Mouse (Mus musculus) limb, embryonic 12.5 days (tissue): ENCODE data around the gene Nav3. TPM values are rescaled to one million over a fixed set of nuclear protein-coding genes. Genes with fewer than 3 reads are reported as not detected.

Experiments used
- ATAC-seq: fragments of 200-750 bp; cut with Nextera tagmentation; 2 replicates; pipeline ENCODE4 v1.8.0; 2017; ENCODE audit warnings: low read depth, moderate TSS enrichment; ENCODE audit not compliant: insufficient number of reproducible peaks, insufficient read depth, low FRiP score, low TSS enrichment
- H3K27ac ChIP-seq: fragments of 300-500 bp; sonication (generic); 2 replicates; pipeline ENCODE4 v1.5.1; 2016; ENCODE audit warnings: mild to moderate bottlenecking, moderate library complexity
- H3K27me3 ChIP-seq: fragments of 300-500 bp; sonication (generic); 2 replicates; pipeline ENCODE4 v1.6.1; 2016; ENCODE audit warnings: mild to moderate bottlenecking, moderate library complexity
- H3K36me3 ChIP-seq: fragments of 300-500 bp; sonication (generic); 2 replicates; pipeline ENCODE4 v1.6.1; 2016; ENCODE audit warnings: mild to moderate bottlenecking, moderate library complexity
- H3K4me1 ChIP-seq: fragments of 300-500 bp; sonication (generic); replicated peaks from 2 replicates; pipeline ENCODE4 v1.6.1; 2016
- H3K4me2 ChIP-seq: fragments of 300-500 bp; sonication (generic); 2 replicates; pipeline ENCODE4 v1.6.1; 2016; ENCODE audit warnings: mild to moderate bottlenecking, moderate library complexity
- H3K4me3 ChIP-seq: fragments of 300-500 bp; sonication (generic); replicated peaks from 2 replicates; pipeline ENCODE4 v1.5.1; 2016; ENCODE audit warnings: mild to moderate bottlenecking
- H3K9ac ChIP-seq: fragments of 300-500 bp; sonication (generic); replicated peaks from 2 replicates; pipeline ENCODE4 v1.6.1; 2016; ENCODE audit warnings: mild to moderate bottlenecking, moderate library complexity
- H3K9me3 ChIP-seq: fragments of 300-500 bp; sonication (generic); 2 replicates; pipeline ENCODE4 v1.6.1; 2016; ENCODE audit warnings: mild to moderate bottlenecking, moderate library complexity
- WGBS: fragments of 180-500 bp; shearing (Covaris S2); methylation state at CpG from one replicate; pipeline ENCODE4 v1.1.7; 2016; 5-methylcytosine and 5-hydroxymethylcytosine counted together
- polyA plus RNA-seq: library from polyadenylated mRNA; unstranded; fragments of >200 nt; fragmentation: Nextera tagmentation; extraction: Ambion mirVana; gene quantifications from 2 replicates; pipeline ENCODE4 v1.2.1, GENCODE M21; 2016

Nav3 gene
- polyA plus RNA-seq, 1 experiment from 2014 or later: 3.0 TPM

DNA sequence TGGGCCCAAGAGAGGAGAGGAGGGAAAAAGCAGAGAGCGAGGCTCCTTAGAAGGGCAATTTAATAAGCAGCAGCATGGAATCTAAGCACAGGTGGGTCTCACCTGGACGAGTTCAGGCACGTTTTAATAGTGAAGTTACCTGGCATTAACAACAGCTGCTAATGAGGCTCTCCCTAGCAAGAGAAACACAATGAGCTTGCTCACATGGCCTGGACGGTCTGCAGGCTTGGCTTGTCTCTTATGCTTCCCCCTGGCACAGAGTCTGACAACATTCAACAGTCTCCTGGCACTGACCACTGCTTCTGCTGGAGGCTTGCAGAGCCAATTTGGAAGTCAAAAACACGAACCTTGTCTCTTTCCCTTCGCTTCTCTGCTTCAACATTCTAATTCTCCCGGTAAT is 804.5 kb downstream of the Nav3 start:
- Histone ChIP-seq H3K4me1 (no peaks in the 10 kb centered on the region), H3K27ac (no peak overlapping the region), H3K9me3 (no peaks in the 10 kb centered on the region), H3K27me3 (no peaks in the 10 kb centered on the region), H3K36me3 (no peaks in the 10 kb centered on the region), H3K9ac (no peak overlapping the region), H3K4me2 (no peak overlapping the region), H3K4me3 (no peak overlapping the region)
- ATAC-seq: no peak
- WGBS: 67% methylated on average over 7 of the region's 7 CpGs

DNA sequence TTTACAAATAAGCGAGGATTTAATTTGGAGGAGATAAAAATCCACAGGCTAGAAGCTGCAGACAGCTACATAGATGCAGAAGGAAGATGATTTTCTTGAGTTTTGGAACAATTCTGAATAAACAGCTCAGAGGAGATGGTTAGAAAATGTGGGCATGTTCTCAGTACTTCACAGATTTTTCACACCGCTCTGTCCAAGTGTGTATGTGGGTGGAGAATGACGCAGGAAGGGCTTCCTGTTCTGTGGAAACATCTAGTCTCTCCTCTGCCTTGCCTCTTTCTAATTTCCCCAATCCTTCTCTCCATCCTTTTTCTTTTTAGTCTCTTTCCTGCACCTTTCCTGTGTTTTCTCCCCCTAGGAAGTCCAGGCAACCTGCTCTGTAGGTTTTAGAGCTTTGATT is 812.4 kb downstream of the Nav3 start:
- H3K27ac ChIP-seq: no peak overlapping the region

DNA sequence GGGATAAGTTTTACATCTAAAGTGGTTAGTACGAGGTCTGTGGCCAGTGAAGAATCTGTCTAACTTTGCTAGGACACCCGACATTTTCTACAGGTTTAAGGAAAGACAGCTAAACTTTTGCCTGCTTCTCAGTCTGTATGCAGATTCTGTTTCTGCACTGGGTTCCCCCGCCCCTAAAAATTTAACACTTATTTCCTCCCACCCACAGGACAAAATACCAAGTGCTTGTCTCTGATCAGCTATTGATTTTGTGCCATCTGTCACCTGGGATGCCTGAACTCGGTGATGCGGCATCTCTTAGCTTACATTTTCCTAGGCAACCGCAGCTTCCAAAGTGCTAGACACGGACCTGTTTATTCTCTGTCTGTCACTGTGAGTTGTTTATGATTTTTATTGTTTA is 814.2 kb downstream of the Nav3 start:
- no peak for ATAC-seq
- 94% methylated on average over 7 of the region's 7 CpGs for WGBS
- no peak overlapping the region for H3K27ac ChIP-seq
- no peak overlapping the region for H3K9ac ChIP-seq
- no peak overlapping the region for H3K4me3 ChIP-seq
- no peak overlapping the region for H3K4me2 ChIP-seq
- H3K9me3 ChIP-seq: no peaks in the 10 kb centered on the region
- no peaks in the 10 kb centered on the region for H3K36me3 ChIP-seq
- 0 out of 2 replicates have a peak, but pooled peaks cover 3% of the 10 kb centered on the region for H3K4me1 ChIP-seq
- no peaks in the 10 kb centered on the region for H3K27me3 ChIP-seq

More for the DNA sequence above, 812.4 kb downstream of the Nav3 start:
- no peak for ATAC-seq
- H3K4me1 ChIP-seq: no peaks in the 10 kb centered on the region
- H3K36me3 ChIP-seq: no peaks in the 10 kb centered on the region
- H3K9me3 ChIP-seq: no peaks in the 10 kb centered on the region
- no peaks in the 10 kb centered on the region for H3K27me3 ChIP-seq
- 89% methylated on average over 3 of the region's 3 CpGs for WGBS
- no peak overlapping the region for H3K4me3 ChIP-seq
- H3K9ac ChIP-seq: no peak overlapping the region
- H3K4me2 ChIP-seq: no peak overlapping the region

DNA sequence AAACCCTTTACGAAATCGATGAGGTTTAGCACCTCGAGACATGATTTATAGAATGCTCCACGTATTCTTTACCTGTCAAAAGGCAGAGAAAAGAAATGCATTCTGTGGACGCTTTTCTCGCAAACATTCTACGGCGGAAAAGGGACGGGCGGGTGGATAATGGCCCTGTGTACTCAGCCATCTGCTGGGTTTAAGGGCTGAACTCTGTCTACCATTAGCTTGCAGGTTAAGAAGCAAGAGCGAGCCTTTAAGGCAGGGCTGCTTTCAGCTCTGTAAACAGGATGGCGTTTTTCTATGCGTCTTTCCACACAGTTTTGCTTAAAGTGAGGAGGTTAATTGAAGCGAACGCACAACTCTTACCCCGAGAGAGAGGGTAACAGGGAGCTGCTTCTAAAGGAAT is 818.3 kb downstream of the Nav3 start:
- 80% methylated on average over 16 of the region's 16 CpGs for WGBS
- H3K9me3 ChIP-seq: no peaks in the 10 kb centered on the region
- ATAC-seq: no peak
- H3K36me3 ChIP-seq: no peaks in the 10 kb centered on the region
- no peak overlapping the region for H3K4me3 ChIP-seq
- no peak overlapping the region for H3K9ac ChIP-seq
- no peak overlapping the region for H3K4me2 ChIP-seq
- 0 out of 2 replicates have a peak, but pooled peaks cover 3% of the 10 kb centered on the region for H3K4me1 ChIP-seq
- no peaks in the 10 kb centered on the region for H3K27me3 ChIP-seq
- H3K27ac ChIP-seq: no peak overlapping the region
